Mouse (Mus musculus) heart, postnatal 25 days (tissue): Measurements from ENCODE around the gene Spaca1. TPM values are rescaled to one million over a fixed set of nuclear protein-coding genes. Genes with fewer than 3 reads are reported as not detected.
"Not testable (repeated sequence)": the region's sequence is repeated elsewhere in the genome, so short reads cannot be mapped to it uniquely, and the experiment has no call there.

ENCODE experiments used
- DNase-seq: peaks from one replicate; pipeline ENCODE4 v3.0.0; 2022; ENCODE audit warnings: low spot score
- intact Hi-C: fragments of 180-260 bp; cut with DNase I; formaldehyde crosslinking; loops from one replicate; pipeline ENCODE4 v1.15.1; 2025
- total RNA-seq, 2 experiments: library from RNA; stranded (reverse); gene quantifications; 2 replicates each; pipeline ENCODE4 v1.2.3; 2021

Gene Spaca1
- total RNA-seq: not detected

DNA sequence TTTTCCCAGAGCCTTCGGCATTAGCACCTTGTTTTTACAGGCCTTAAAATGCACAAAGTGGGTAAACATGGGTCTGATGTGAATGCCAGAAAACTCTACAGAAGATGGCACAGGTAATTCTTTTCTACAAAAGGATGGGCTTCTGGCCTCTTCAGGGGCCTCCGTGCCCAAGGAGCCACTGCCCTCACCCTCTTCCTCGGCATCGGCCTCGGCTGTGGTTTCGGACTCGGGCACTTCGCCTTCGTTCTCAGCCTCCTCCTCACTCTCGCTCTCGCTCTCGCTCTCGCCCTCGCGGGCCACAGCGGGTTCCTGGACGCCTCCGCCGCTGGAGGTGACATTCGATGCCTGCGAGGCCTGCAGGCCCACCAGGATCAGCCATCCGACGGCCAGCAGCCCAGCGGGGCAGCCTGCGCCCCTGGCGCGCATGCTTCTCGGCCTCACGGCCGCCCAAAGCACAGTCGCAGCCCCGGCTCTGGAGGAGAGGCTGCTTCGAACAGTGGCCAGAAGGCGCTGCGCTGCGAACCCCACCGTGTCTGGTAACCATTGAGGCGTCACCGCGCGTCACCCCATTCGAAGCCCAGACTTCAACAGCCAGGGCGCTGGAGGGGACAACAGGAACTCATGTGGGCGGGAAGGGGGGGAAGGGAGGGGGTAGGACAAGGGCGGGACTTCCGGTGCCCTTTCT lies at the start of gene Spaca1:
Gene Spaca1, minus strand, starts transcription at position 621 of the 685 bp plus-strand sequence.
- intact Hi-C loops: no loop called here
- no peak for DNase-seq

DNA sequence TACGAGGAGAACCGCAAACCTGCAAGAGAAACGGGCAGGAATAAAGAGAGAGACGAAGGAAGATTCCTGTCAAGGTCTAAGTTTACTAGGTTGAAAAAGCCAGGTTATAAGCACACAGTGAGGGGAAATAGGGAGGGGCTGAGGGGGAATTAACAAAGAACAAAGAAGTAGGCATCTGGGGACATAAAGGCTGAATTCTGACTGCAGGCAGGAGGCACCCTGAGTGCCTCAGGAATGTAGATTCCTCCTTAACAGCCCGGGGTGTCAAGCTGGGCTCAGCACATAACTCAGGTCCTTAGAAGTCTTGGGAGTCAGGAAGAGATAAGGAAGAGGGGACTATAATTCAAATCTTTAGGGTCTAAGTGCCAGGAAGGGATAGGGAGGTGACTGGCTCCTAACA lies 37.3 kb upstream of the Spaca1 start:
- intact Hi-C loops, DNase-seq: not testable (repeated sequence)

- no peak for DNase-seq
- intact Hi-C loops: no loop called here
These were observed 31.1 kb upstream of the Spaca1 start for GRCm38 (mm10) chr4:34081064-34081463.

DNA sequence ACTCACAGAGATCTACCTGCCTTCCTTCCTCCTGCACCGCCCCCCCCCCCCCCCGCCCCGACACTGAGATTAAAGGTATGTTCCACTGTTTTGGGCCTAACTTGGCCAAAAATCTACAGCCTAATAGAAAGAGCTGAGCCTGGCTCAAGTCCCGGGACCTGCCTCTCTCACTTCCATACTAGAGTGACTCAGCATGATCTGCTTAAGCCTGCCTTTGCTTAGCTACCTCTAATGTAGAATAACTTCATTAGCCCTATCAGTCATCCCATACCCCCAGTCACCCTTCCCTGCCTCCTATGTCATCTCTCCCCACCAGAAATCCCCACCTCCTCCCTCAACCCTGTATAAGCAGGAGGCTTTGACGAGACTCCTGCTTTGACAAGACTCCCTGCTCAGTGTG lies 19.0 kb upstream of the Spaca1 start:
- no peak for DNase-seq
- intact Hi-C loops: no loop called here

DNA sequence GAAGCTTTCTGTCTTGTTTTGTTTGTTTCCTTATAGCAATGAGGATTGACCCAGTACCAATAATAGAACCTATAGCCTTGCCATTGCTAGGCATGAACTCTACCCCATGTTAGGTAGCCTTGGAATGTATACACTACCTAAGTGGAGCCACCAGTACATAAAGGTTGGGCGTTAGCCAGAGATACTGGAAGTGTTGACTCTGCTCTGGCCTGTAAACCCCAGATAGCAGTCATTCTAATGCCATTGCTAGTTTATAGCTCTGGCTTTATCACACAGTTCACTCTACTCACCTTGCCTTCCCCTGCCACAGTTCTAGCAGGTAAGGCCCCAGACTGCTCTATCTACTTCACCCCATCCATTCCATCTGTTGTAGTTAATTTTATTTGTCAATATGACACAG lies 8.3 kb upstream of the Spaca1 start:
- no peak for DNase-seq
- intact Hi-C loops: no loop called here

DNA sequence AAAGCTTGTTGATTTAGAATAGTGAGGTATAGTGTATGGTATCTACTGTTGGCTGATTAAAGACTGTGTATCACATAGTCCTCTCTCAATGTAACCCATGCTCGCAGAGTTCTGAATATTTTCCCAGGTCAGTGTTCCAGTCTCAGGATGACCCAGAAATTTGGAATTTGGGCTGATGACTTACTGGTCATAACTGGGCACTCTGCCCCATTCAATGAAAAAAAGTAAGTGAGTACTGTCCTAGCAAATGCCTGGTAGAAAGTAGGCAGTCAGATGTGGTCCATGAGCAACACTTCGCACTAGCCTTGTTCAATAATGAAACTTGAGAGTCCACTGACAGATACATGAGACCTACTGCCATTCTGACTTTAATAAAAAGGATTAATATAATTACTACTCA lies 23.2 kb downstream of the Spaca1 start:
- intact Hi-C loops: no loop called here
- DNase-seq: no peak

DNA sequence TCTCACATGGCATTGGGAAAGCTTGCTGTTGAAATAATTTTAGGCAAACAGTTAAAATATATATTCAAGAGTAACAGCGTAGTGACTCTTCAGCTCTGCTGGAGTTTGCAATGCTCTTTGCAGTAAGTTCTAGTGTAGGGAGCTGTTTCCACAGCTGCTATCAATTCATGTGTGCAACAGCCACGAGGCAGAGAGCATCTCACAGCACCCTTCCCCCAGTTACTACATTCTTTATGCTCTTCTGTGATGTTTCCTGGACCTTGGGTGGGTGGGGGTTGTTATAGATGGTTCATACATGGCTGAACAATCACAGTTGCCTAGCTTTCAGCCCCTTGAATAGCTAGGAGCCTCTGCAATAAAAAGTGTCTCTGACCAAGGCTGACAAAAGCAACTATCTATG lies 28.5 kb downstream of the Spaca1 start:
- intact Hi-C loops: no loop called here
- no peak for DNase-seq

DNA sequence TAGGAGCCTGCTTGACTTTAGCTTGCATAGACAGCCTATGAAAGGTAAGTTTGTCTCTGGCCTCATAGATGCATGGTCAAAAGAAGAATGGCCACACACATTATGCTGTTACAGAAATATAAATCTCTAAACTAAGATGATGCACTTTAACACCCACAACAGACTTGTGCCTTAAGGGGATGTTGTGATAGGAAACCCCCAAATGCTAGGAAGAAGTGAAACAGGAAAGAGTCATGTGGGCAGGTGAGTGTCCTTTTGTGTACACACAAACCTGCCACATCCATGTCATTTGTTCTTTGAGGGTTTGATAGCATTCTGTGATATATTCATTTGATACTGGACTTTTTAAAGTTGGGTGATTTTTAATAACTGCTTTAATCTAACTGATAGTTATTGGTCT lies 53.6 kb downstream of the Spaca1 start:
- DNase-seq: no peak
- intact Hi-C loops: no loop called here

GRCm38 (mm10) chr4:33992687-33993086 lies 57.3 kb downstream of the Spaca1 start:
- intact Hi-C loops: no loop called here
- DNase-seq: no peak

GRCm38 (mm10) chr4:33988466-33989089 lies 61.4 kb downstream of the Spaca1 start:
- intact Hi-C loops: no loop called here
- DNase-seq: no peak

Other genes starting within 250 kb of the Spaca1 start
- gene Cnr1, start 125.6 kb downstream of the Spaca1 start, total RNA-seq: under 1 TPM; 0.08 to 0.13 TPM